Mouse (Mus musculus) naive thymus-derived CD4-positive, alpha-beta T cell, adult 5 months (primary cell): ENCODE results near the gene Trip6. TPM values are rescaled to one million over a fixed set of nuclear protein-coding genes. Genes with fewer than 3 reads are reported as not detected.

ENCODE experiments used
- polyA plus RNA-seq: library from polyadenylated mRNA; unstranded; fragments of 100-300 nt; shearing (Covaris generic); gene quantifications from one replicate; pipeline ENCODE4 v1.2.1, GENCODE M21; 2017

Gene Trip6
- 3.0 TPM for polyA plus RNA-seq

GRCm38 (mm10) chr5:137314193-137315083 lies at the start of gene Trip6:
TSS of gene Trip6 (minus strand) at chr5:137314404.

GRCm38 (mm10) chr5:137349384-137350204 lies 35.4 kb upstream of the Trip6 start, which contains the start of gene Ephb4:
TSS of gene Ephb4 (plus strand) at chr5:137350109.

DNA sequence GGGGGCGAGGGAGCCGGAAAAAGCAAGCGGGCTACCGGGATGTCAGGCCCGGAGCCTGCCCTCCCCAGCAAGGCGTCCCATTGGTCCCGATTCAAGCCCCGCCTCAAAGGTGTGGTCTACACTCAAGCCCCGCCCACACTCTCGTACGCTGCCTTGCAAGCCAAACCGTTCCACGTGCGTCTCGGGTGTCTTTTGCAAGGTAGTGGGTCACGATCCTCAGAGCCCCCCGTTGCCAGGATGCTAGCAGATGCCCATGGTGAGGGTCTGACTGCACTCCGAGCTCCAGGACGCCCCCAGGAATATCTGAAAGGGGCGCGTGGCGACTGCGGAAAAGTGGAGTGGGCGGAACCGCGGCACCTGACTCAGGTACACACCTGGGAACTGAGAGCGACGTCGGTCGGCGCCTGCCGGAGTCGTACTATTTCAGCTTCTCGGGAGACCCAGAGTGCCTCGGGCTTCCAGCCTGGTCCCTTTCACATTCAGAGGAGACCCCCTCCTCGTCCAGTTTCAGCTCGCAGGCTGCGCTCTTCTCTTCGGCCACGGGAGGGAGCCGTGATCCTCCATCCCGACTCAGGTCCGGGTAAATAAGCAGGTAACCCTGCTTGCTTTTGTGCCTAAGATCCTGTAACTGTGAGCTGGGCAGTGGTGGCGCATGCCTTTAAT lies 19.4 kb upstream of the Trip6 start, which contains the start of gene Slc12a9:
TSS of gene Slc12a9 (minus strand) at position 86 of the 663 bp plus-strand sequence.

GRCm38 (mm10) chr5:137307071-137307912 lies 6.9 kb downstream of the Trip6 start, which contains the start of gene Srrt:
TSS of gene Srrt (minus strand) at chr5:137307674.

GRCm38 (mm10) chr5:137293839-137294743 lies 20.1 kb downstream of the Trip6 start, which contains the start of gene Ufsp1:
TSS of gene Ufsp1 (plus strand) at chr5:137294629.

DNA sequence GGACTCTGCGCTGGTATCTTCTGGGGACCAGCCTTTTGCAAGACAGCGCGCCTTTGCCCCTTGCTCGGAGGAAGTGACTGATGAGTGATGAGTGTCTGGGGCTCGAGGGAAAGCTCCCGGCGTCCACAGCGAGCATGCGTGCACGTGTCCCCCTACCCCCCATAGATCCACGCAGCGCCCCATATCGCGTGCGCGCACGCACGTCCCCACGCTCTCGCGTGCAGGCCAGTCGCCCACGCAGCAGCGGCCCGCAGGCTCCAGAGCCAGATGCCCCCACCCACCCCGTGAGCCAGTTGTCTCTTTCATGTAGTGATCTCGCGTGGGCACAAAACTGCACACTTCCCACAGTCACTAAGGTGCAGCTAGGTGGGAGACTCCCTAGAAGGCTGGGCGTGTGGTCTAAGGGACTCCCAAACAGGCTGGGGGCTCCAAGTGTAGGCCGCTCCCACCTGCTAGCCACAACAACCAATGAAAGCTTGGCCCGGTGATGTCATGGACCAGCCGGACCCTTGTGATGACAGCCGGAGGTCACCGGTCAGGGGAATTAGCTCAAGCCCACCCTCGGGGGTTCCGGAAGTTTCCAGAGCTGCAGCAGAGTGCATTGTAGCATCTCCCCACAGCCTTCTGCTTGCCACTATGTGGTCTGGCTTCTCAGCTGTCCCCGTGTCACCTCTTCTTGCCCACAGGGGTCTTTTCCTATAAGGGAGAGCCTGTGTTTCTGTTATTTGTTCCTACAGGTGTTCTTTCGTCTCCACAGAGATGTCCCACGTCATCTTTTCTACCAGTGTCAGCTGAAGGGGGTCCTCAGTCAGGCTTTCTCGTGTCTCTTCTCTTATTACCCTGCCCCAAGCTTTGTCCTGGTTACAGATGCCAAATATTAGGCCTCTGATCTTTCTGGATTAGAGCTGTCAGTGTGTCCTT lies 26.9 kb downstream of the Trip6 start, which contains the start of gene Ache:
TSS of gene Ache (plus strand) at position 488 of the 921 bp plus-strand sequence.

Other genes starting within 250 kb of the Trip6 start
- not detected for gene Serpine1, start 242.1 kb downstream of the Trip6 start, polyA plus RNA-seq
- 8.8 TPM for gene Trim56, start 198.2 kb downstream of the Trip6 start, polyA plus RNA-seq
- gene Muc3, start 165.1 kb downstream of the Trip6 start, polyA plus RNA-seq: not detected
- 0.49 TPM for gene Muc3a, start 102.0 kb downstream of the Trip6 start, polyA plus RNA-seq
- 0.70 TPM for gene Ache, start 26.9 kb downstream of the Trip6 start, polyA plus RNA-seq
- gene Ufsp1, start 19.8 kb downstream of the Trip6 start, polyA plus RNA-seq: 0.91 TPM
- gene Srrt, start 6.7 kb downstream of the Trip6 start, polyA plus RNA-seq: 115 TPM
- gene Slc12a9, start 19.2 kb upstream of the Trip6 start, polyA plus RNA-seq: 17.3 TPM
- not detected for gene Ephb4, start 35.7 kb upstream of the Trip6 start, polyA plus RNA-seq
- not detected for gene Zan, start 162.7 kb upstream of the Trip6 start, polyA plus RNA-seq
- gene Pop7, start 188.1 kb upstream of the Trip6 start, polyA plus RNA-seq: 28.8 TPM
- gene Gigyf1, start 204.1 kb upstream of the Trip6 start, polyA plus RNA-seq: 24.3 TPM
- gene Epo, start 218.8 kb upstream of the Trip6 start, polyA plus RNA-seq: not detected
- 183 TPM for gene Gnb2, start 219.1 kb upstream of the Trip6 start, polyA plus RNA-seq
- not detected for gene Actl6b, start 239.1 kb upstream of the Trip6 start, polyA plus RNA-seq